Mouse (Mus musculus) kidney, postnatal 25 days (tissue): ENCODE measurements around the gene Syndig1l.

Experiments used
- DNase-seq, 2 experiments: peaks; one replicate each; pipeline ENCODE4 v3.0.0; 2021; ENCODE audit warnings: mixed read lengths in 2 of 2

The Syndig1l gene

GRCm38 (mm10) chr12:84698319-84699081, at the start of gene Syndig1l:
TSS of gene Syndig1l (minus strand) at chr12:84698831.
- DNase-seq: peak; percentile 69 to 79

DNA sequence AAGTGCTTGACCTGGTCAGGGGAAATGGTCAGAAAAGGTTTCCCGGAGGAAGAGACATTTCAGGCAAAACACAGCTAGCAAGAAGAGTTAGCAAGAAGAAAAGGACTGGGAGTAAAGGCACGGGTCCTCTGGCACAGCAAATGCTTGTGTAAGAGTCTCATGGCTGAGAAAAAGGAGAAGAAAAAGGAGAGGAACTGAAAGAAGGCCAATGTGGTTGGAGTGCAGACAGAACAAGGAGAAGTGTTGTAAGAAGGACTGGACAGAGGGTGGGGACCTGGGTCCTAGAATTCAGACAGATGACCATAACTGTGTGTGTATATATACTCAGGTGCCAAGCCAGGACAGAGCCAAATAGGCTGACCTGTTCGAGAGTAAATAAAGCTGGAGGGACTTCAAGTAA, 49.5 kb upstream of the Syndig1l start:
- no peak for DNase-seq

GRCm38 (mm10) chr12:84745700-84746099, 47.1 kb upstream of the Syndig1l start:
- DNase-seq: no peak

GRCm38 (mm10) chr12:84743496-84743895, 44.9 kb upstream of the Syndig1l start:
- no peak for DNase-seq

DNA sequence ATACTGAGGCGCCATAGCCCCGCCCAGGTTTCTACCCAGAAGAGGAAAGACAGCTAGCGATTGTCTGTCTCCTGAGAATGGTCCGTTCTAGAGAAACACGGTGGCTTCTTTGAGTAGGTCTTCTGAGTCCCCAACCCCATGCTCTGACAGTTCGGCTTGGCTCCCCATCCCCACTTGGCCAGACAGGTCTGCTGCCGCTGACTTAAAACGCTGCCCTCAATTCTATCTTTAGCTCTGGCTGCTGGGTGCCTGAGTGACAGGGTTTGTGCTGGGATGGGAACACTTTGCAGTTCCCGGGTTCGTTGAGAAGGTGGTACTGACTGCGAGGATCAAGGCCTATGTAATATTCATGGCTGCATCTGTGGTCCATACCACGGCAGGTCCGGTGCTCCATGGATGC, 34.7 kb upstream of the Syndig1l start:
- DNase-seq: no peak

DNA sequence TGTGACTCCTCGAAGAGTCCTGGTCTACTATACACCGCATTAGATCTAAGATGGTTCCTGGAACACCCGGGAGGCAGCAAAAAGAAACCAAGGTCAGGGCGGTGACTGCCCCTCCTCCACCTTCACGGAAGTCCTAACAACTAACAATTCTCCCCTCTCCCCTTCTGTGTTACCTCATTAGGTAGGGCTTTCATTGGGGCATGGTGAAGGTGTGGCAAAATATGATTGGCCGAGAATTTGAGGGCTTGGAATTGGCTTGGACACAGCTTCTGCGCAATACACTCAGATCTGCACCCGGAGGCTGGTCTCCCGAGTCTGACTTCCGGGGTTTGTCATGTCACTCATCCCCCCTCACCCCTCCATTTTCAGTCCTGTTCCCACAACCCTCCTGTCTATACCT, 29.8 kb upstream of the Syndig1l start:
- no peak for DNase-seq

DNA sequence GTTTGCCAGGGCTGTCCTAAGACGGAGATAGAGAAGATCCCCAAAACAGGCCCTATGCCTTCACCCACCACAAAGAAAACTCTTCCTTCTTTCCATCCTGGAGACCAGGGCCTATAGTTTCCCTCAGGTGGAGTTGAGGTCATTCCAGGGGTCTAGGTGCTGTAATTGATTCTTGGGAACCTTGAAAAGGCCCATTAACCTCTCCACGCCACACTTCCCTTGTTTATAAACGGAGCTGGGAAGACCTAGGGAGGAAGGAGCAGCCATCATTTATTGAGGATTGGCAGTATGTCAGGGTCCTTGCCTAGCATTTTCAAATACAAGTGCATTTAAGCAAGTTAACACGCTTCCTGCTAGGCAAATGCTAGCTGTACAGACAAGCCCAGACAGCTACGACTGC, 28.8 kb upstream of the Syndig1l start:
- DNase-seq: no peak

- no peak for DNase-seq
Observed at GRCm38 (mm10) chr12:84726986-84727385, 28.4 kb upstream of the Syndig1l start.

- no peak for DNase-seq
Observed at GRCm38 (mm10) chr12:84726391-84726790, 27.8 kb upstream of the Syndig1l start.

DNA sequence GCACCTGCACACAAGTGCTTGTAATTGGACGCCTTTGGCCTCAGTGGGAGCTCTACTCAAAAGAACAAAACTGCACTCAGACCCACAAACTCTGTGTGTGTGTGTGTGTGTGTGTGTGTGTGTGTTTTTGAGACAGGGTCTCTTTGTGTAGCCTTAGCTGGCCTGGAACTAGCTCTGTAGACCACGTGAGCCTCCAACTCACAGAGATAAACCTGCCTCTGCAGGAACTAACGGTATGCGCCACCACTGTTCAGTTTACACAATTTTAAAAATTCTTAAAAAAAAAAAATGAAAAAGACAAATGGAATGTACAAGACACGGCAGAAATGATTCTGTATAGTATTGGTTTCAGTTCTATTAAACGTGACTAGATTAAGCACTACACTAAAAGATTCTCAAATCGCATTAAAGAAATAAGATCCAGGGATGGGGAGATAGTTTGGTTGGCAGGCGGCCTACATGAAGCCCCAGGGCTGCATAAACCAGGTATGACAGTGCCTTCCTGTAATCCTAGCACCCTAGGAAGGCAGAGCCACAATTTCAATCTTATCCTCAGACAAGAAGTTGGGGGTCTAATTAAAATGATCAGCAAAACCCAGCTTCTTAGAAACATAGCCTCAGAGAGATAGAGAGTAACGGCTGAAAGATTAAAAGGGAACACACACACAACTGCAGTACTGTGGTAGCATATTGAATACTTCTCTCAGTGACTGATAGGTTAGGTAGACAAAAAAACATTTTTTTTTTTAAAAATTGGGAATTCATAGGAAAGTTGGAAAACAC, 20.0 kb upstream of the Syndig1l start:
- peak in 1 of 2 experiments; percentile 8 for DNase-seq

DNA sequence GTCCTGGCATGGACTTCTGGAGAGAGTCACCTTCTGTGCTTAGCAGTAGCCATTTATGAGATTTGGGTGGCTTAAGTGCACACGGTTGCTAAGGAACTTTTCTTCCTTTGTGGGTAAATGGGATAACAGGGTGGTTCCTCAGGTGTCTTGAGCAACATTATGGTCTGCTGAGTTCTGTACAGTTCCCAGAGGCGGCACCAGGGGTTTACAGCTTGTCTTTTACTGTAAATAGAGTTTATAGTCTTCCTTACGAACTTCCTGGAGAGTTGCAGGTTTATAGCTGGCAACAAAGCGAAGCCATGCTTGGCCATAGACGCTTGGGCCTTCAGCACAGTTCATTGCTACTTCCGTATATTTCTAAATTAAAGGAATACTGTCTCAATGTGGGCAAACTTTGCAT, 15.9 kb upstream of the Syndig1l start:
- no peak for DNase-seq

GRCm38 (mm10) chr12:84709842-84710439, 11.3 kb upstream of the Syndig1l start:
- DNase-seq: peak in 1 of 2 experiments; percentile 25

GRCm38 (mm10) chr12:84707804-84708203, 9.2 kb upstream of the Syndig1l start:
- no peak for DNase-seq

GRCm38 (mm10) chr12:84706886-84707285, 8.3 kb upstream of the Syndig1l start:
- DNase-seq: no peak

GRCm38 (mm10) chr12:84702586-84702985, 4.0 kb upstream of the Syndig1l start:
- no peak for DNase-seq

DNA sequence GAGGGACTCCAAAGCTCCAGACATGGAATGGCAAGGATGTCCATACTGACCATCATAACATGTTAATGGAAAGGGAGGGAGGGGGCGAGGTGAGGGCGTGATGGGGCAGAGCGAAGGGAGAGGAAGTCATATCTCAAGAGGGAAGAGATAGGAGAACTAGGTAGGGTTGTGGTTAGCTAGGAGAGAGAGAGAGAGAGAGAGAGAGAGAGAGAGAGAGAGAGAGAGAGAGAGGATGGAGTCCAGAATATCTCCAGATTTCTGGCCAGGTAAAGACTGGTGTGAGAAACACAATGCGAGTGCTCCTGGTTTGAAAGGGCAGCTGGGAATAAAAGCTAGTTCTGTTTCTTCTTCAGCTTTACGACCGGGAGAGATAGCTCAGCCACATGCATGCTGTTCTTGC, 6.5 kb downstream of the Syndig1l start:
- no peak for DNase-seq

DNA sequence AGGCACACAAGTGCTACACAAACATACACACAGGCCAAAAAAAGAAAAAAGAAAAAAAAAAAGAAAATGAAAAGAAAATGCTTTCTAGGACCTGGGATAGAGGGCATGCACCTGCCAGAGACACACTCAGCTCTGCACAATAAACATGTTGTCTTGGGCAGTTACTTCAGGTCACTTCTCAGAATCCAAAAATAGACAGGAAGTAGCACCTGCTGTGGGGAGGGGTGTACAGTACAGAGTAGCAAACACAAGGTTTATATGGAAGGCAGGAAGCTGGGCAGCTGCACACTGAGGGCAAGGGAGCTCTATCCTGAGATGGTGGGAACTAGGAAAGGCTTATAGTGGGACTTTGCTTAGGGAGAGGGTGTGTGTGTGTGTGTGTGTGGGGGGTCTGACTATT, 7.3 kb downstream of the Syndig1l start:
- no peak for DNase-seq

- no peak for DNase-seq
Observed at GRCm38 (mm10) chr12:84689051-84689450, 9.6 kb downstream of the Syndig1l start.

- no peak for DNase-seq
Observed at GRCm38 (mm10) chr12:84687531-84687930, 11.1 kb downstream of the Syndig1l start.

DNA sequence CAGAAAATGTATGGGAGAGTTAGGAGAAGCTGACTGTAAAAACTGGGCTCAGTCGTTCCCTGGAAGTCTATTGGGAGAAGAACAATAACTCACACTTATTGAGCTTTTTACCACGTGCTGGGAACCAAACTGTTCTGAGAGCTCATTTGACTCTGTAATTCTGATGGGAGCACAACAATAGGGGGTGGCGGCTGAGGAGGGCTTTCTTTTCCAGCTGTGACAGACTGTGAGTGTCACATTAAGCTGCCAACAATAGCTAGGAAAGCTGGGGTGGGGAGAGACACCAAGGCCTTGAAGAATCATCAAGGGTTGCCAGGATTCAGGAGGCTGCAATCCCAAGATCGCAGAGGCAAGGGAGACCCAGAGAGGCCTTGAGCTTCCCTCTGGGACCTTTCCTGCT, 12.5 kb downstream of the Syndig1l start:
- no peak for DNase-seq

DNA sequence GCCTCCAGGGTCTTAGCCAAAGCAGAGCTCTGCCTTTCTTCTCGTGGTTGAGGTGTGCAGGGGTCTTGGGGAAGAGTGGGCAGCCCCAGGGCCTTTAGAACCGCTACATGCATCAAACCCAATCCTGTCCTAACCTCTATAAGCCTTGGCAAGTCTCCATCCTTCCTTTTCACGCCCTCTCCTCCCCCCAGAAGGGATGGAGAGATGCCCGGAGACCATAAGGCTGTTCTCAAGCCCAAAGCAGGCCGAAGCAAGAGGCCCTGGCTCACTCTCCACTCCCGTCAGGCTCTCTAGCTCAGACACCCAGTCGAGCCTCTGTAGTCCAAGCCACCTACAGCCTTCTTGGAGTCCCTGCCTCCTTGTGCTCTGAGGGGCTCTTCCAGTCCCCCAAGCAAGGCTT, 14.1 kb downstream of the Syndig1l start:
- DNase-seq: no peak

GRCm38 (mm10) chr12:84676011-84676410, 22.6 kb downstream of the Syndig1l start:
- no peak for DNase-seq

DNA sequence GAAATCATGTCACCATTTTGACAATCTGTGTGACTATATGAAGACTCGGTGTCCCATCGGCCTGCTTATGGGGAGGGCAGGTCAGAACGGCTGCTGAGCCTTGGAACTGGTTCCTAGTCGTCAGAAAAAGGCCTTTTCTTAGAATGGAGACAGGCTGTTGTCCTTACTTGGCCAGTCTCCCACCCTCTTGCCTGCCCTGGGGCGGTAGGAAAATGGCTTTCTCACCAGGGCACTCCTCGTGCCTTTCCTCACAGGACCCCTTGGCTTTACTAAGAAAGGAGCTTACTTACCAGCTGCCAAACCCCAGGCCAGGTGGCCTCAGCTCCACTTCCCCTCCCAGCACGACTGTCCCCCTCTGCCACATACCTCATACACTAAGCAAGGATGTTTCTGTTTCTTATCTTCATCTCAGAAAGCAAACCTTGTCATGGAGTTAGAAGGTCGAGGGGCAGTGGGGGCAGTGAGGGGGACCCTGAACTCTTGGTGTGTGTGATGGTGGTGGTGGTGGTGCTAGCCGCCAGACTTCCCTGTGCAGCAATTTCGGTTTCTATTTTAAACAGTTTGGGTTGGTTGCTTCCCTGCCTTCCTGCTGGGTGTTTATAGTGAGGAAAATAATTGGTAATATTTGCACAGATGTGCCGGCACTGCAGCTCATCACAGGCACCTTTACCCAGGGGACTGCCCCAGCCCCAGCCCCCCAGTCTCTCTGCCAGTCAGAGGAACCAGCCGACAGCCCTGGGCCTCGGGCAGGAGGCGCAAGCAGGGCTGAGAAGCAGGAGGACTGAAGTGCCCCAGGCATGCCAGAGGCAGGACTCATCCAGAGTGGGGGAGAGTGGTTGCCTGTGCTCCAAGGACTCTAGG, 23.7 kb downstream of the Syndig1l start:
- no peak for DNase-seq
